Mouse (Mus musculus) heart, embryonic 14.5 days (tissue): ENCODE results near the gene Senp3. TPM values are rescaled to one million over a fixed set of nuclear protein-coding genes. Genes with fewer than 3 reads are reported as not detected.

Experiments
- ATAC-seq: fragments of 200-750 bp; cut with Nextera tagmentation; 2 replicates; pipeline ENCODE4 v1.8.0; 2017; ENCODE audit warnings: low read depth, moderate TSS enrichment; ENCODE audit not compliant: insufficient number of reproducible peaks, insufficient read depth, low FRiP score
- H3K27ac ChIP-seq, 2 experiments: fragments of 200-500 bp in 1 of 2; fragments of 300-500 bp in 1 of 2; sonication (generic) in 1 of 2; replicated peaks in 1 of 2; 2 replicates each; pipeline ENCODE4 v1.5.1; 2012 to 2014; ENCODE audit warnings: low read depth in 2 of 2, low read length in 2 of 2, control low read depth in 1 of 2, mild to moderate bottlenecking in 1 of 2, mixed read lengths in 1 of 2; ENCODE audit not compliant: control insufficient read depth in 1 of 2, insufficient read depth in 1 of 2
- H3K27me3 ChIP-seq: fragments of 300-500 bp; sonication (generic); 2 replicates; pipeline ENCODE4 v1.6.1; 2014; ENCODE audit warnings: mild to moderate bottlenecking, low read length, control low read depth; ENCODE audit not compliant: control insufficient read depth, insufficient read depth
- H3K36me3 ChIP-seq: fragments of 300-500 bp; sonication (generic); 2 replicates; pipeline ENCODE4 v1.6.1; 2014; ENCODE audit warnings: mild to moderate bottlenecking, control low read depth, low read length, mixed read lengths; ENCODE audit not compliant: control insufficient read depth, insufficient read depth
- H3K4me1 ChIP-seq, 2 experiments: fragments of 200-500 bp in 1 of 2; fragments of 300-500 bp in 1 of 2; sonication (generic) in 1 of 2; 2 replicates each; pipeline ENCODE4 v1.6.1; 2012 to 2014; ENCODE audit warnings: low read length in 2 of 2, control low read depth in 1 of 2, mixed read lengths in 1 of 2; ENCODE audit not compliant: control insufficient read depth in 2 of 2, insufficient read depth in 2 of 2
- H3K4me2 ChIP-seq: fragments of 300-500 bp; sonication (generic); 2 replicates; pipeline ENCODE4 v1.6.1; 2014; ENCODE audit warnings: mild to moderate bottlenecking, low read length
- H3K4me3 ChIP-seq, 2 experiments: fragments of 200-500 bp in 1 of 2; fragments of 300-500 bp in 1 of 2; sonication (generic) in 1 of 2; 2 replicates each; pipeline ENCODE4 v1.5.1; 2012 to 2014; ENCODE audit warnings: low read length in 2 of 2, mild to moderate bottlenecking in 2 of 2, control low read depth in 1 of 2, low read depth in 1 of 2, moderate library complexity in 1 of 2; ENCODE audit not compliant: control insufficient read depth in 1 of 2, insufficient read depth in 1 of 2
- H3K9ac ChIP-seq: fragments of 300-500 bp; sonication (generic); 2 replicates; pipeline ENCODE4 v1.6.1; 2014; ENCODE audit warnings: mild to moderate bottlenecking, low read length
- H3K9me3 ChIP-seq: fragments of 300-500 bp; sonication (generic); 2 replicates; pipeline ENCODE4 v1.6.1; 2016; ENCODE audit warnings: low read length, control low read depth; ENCODE audit not compliant: control insufficient read depth
- WGBS: fragments of 180-500 bp; shearing (Covaris S2); extraction: QIAGEN DNeasy Blood & Tissue Kit; methylation state at CpG from one replicate; pipeline ENCODE4 v1.1.7; 2014; 5-methylcytosine and 5-hydroxymethylcytosine counted together
- polyA plus RNA-seq: library from polyadenylated mRNA; unstranded; fragments of >200 nt; fragmentation: Nextera tagmentation; extraction: Ambion mirVana; gene quantifications from 2 replicates; pipeline ENCODE4 v1.2.1, GENCODE M21; 2014

The Senp3 gene
- polyA plus RNA-seq, 1 experiment from 2014 or later = 59.4 TPM

- H3K4me1 ChIP-seq = peaks cover 8 to 20% of the 10 kb centered on the region in 2 experiments
- ATAC-seq = no peak
- peak overlapping the region; percentile 78 for H3K9ac ChIP-seq
- peak overlapping the region; percentile 57 to 85 for H3K4me3 ChIP-seq
- peaks cover 66% of the 10 kb centered on the region for H3K36me3 ChIP-seq
- peak overlapping the region; percentile 91 to 99 for H3K27ac ChIP-seq
- WGBS = 64% methylated on average over 3 of the region's 3 CpGs
- H3K4me2 ChIP-seq = peak overlapping the region; percentile 68
- H3K9me3 ChIP-seq = no peaks in the 10 kb centered on the region
- no peaks in the 10 kb centered on the region for H3K27me3 ChIP-seq
These were observed 20.5 kb downstream of the Senp3 start for GRCm38 (mm10) chr11:69661221-69661881.

- no peak overlapping the region for H3K4me2 ChIP-seq
- no peak overlapping the region for H3K9ac ChIP-seq
- ATAC-seq = no peak
- no peaks in the 10 kb centered on the region for H3K9me3 ChIP-seq
- H3K36me3 ChIP-seq = peaks cover 63% of the 10 kb centered on the region
- no peak overlapping the region for H3K4me3 ChIP-seq
- no peak overlapping the region for H3K27ac ChIP-seq
- peaks cover 4 to 19% of the 10 kb centered on the region in 2 experiments for H3K4me1 ChIP-seq
- 83% methylated on average over 15 of the region's 15 CpGs for WGBS
- H3K27me3 ChIP-seq = no peaks in the 10 kb centered on the region
These were observed 24.4 kb downstream of the Senp3 start for GRCm38 (mm10) chr11:69657462-69657881.

GRCm38 (mm10) chr11:69656617-69657461 lies 25.0 kb downstream of the Senp3 start:
- H3K4me1 ChIP-seq = peaks cover 4 to 19% of the 10 kb centered on the region in 2 experiments
- H3K9me3 ChIP-seq = no peaks in the 10 kb centered on the region
- no peak overlapping the region for H3K4me2 ChIP-seq
- ATAC-seq = no peak
- peaks cover 69% of the 10 kb centered on the region for H3K36me3 ChIP-seq
- H3K27ac ChIP-seq = no peak overlapping the region
- H3K27me3 ChIP-seq = no peaks in the 10 kb centered on the region
- no peak overlapping the region for H3K4me3 ChIP-seq
- WGBS = 76% methylated on average over 10 of the region's 10 CpGs
- H3K9ac ChIP-seq = no peak overlapping the region

- peaks cover 2 to 12% of the 10 kb centered on the region in 2 experiments; a peak in 3 of 4 replicates for H3K4me1 ChIP-seq
- H3K4me3 ChIP-seq = no peak overlapping the region
- ATAC-seq = no peak
- peaks cover 77% of the 10 kb centered on the region for H3K36me3 ChIP-seq
- H3K27me3 ChIP-seq = no peaks in the 10 kb centered on the region
- 72% methylated on average over 5 of the region's 5 CpGs for WGBS
- H3K9ac ChIP-seq = no peak overlapping the region
- H3K9me3 ChIP-seq = no peaks in the 10 kb centered on the region
- H3K4me2 ChIP-seq = no peak overlapping the region
- H3K27ac ChIP-seq = no peak overlapping the region
These were observed 25.8 kb downstream of the Senp3 start for GRCm38 (mm10) chr11:69656065-69656455.

- 24% methylated on average over 34 of the region's 34 CpGs for WGBS
These were observed 26.4 kb downstream of the Senp3 start, which contains the start of gene Sox15 for GRCm38 (mm10) chr11:69655264-69656064. Gene Sox15, plus strand, starts transcription at chr11:69655314.

GRCm38 (mm10) chr11:69654760-69655159 lies 27.1 kb downstream of the Senp3 start:
- Histone ChIP-seq H3K9ac (no peak overlapping the region), H3K27ac (peak overlapping the region in 1 of 2 experiments; percentile 16; a peak in 1 of 4 replicates), H3K27me3 (no peaks in the 10 kb centered on the region), H3K4me2 (no peak overlapping the region), H3K4me3 (no peak overlapping the region), H3K4me1 (peaks cover 2 to 8% of the 10 kb centered on the region in 2 experiments; a peak in 3 of 4 replicates), H3K9me3 (no peaks in the 10 kb centered on the region), H3K36me3 (peaks cover 84% of the 10 kb centered on the region)
- WGBS = 43% methylated on average over 9 of the region's 9 CpGs
- ATAC-seq = no peak

More at GRCm38 (mm10) chr11:69655264-69656064, 26.4 kb downstream of the Senp3 start, which contains the start of gene Sox15:
- no peak within 1 kb of the TSS for H3K4me3 ChIP-seq
- peak within 1 kb of the TSS in 1 of 2 experiments; percentile 16; a peak in 1 of 4 replicates for H3K27ac ChIP-seq
- peaks cover 83% of the 10 kb centered on the region for H3K36me3 ChIP-seq
- H3K27me3 ChIP-seq = no peaks in the 10 kb centered on the region
- H3K9ac ChIP-seq = no peak within 1 kb of the TSS
- peaks cover 2 to 11% of the 10 kb centered on the region in 2 experiments; a peak in 3 of 4 replicates for H3K4me1 ChIP-seq
- H3K4me2 ChIP-seq = peak within 1 kb of the TSS; percentile 19
- ATAC-seq = no peak
- no peaks in the 10 kb centered on the region for H3K9me3 ChIP-seq

- Histone ChIP-seq H3K4me2 (no peak overlapping the region), H3K9ac (no peak overlapping the region), H3K9me3 (no peaks in the 10 kb centered on the region), H3K4me1 (peaks cover 2 to 8% of the 10 kb centered on the region in 2 experiments; a peak in 3 of 4 replicates), H3K36me3 (peaks cover 89% of the 10 kb centered on the region), H3K27me3 (no peaks in the 10 kb centered on the region), H3K4me3 (no peak overlapping the region), H3K27ac (no peak overlapping the region)
- 54% methylated on average over 5 of the region's 5 CpGs for WGBS
- ATAC-seq = no peak
These were observed 28.5 kb downstream of the Senp3 start for GRCm38 (mm10) chr11:69653399-69653798.
